Mouse (Mus musculus) mesoderm, embryonic 11.5 days (tissue): ENCODE results near the gene Mtf2.
A peak's percentile ranks its signal among the peaks of the same experiment; 100 is the strongest.
"Not testable (repeated sequence)": the region's sequence is repeated elsewhere in the genome, so short reads cannot be mapped to it uniquely, and the experiment has no call there.

Experiments used
- DNase-seq: peaks from one replicate; pipeline ENCODE4 v3.0.0-alpha.2; 2012; ENCODE audit warnings: low read depth, low spot score

Mtf2 gene

DNA sequence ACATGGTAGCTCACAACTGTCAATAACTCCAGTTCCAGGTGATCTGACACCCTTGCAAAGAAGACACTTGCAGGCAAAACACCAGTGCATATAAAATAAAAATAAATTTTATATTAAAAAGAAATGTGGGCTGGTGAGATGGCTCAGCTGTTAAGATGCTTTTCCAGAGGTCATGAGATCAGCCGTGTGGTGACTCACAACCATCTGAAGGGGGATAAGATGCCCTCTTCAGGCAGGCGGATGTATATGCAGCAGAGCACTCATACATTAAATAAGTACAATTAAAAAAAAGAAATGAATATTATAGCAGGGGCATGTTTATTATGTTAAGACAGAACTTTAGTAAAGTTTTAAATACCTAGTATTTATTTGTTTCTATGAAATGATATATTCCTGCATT lies 16.9 kb downstream of the Mtf2 start:
- peak; percentile 22 for DNase-seq

DNA sequence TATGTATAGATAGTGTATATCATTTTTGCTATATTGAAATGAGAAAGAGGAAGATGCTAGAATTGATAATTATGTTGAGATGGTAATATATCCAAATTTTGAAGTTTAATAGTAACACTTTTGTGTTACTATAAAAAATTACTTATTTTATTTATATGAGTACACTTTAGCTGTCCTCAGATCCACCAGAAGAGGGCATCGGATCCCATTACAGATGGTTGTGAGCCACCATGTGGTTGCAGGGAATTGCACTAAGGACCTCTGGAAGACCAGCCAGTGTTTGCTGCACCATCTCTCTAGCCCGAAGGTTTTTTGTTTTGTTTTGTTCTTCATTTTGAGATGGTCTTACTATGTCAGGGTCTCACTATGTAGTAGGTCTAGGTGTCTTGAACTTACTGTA lies 20.0 kb downstream of the Mtf2 start:
- no peak for DNase-seq

DNA sequence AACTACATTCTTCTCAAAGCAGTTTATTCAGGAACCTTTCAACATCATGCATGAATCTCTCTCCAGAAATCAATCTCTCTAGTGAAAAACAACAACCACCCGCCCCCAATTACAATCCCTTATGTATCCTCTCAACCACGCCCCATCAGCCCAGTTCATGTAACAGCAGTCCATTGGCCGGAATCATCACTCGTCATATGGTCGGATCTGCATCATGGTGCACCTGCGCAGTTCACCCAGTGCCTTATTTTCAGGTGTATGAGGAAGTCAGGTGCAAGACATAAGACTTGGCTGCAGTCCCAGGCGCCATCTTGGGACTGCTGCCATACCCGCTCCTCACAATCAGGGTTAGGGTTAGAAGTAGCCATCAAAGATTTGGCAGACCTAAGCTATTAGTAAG lies 27.3 kb downstream of the Mtf2 start:
- DNase-seq = not testable (repeated sequence)

DNA sequence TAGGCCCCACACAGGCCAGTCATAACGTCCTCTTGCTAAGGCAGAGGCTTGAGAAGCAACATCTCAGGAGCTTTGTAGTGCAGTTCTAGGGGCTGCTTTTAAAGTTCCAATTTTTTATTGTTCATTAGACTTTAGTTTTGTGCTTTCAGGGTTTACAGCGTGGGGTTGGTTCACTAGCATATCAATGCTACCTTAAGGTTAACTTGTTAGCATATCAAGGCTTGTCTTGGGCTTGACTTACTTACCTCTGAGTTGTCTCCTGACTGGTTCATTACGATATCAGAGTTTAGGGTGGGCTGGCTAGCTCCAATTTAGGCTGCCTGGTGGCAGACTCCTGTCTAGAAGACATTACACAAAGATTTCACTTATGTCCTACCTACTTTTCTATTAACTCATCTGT lies 32.2 kb downstream of the Mtf2 start:
- no peak for DNase-seq

DNA sequence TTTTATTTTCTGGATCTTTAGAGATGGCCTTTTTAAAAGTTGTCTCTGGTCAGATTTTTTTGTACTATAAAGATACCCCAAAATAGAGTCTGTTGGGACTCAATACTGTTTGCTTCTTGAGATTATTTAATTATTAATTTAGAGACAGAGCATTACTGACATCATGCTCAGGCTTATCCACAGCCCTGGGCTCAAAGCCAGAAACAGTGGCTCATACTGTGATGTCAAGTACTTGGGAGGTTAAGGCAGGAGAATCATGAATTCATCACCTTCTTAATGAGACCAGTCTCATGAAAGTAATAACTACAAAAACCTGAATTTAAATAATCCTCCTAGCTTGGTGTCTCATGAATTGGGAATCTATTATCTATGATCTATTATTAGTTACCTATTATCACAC lies 34.7 kb downstream of the Mtf2 start:
- no peak for DNase-seq

DNA sequence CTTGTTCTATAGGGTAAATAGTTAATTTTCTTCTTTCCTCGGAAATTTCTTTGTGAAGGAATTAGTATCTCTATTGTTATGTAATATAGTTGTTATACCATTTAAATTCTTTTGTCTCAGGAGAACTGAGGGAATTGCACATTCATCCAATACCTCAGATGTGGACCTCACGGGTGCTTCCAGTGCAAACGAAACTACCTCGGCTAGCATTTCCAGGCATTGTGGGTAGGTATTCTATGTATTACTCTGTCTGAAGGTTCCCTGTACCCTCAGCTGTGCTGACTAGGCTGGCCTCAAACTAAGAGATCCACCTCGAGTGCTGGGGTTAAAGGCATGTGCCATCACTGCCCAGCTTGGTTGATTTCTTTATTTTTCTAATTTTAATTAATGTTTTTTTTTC lies 38.8 kb downstream of the Mtf2 start:
- DNase-seq = no peak

DNA sequence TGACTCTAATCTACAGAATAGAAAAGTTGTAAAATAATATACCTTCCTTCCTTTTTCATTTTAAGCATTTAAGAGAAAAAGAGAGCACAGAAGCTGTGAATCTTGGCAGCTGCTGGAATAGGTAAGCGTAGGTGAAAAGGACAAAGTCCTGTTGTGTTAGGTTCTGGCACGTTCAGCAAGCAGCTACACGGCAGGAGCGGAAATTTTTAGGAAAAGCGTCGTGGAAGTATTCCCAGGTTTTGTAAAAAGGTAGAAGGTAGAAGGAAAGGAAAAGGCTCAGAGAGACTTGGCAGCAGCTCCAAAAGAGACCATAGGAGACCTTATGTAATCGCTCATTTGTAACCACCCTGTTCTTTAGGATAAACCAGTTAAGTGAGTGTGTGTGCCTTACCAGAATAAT lies 43.9 kb downstream of the Mtf2 start:
- no peak for DNase-seq

DNA sequence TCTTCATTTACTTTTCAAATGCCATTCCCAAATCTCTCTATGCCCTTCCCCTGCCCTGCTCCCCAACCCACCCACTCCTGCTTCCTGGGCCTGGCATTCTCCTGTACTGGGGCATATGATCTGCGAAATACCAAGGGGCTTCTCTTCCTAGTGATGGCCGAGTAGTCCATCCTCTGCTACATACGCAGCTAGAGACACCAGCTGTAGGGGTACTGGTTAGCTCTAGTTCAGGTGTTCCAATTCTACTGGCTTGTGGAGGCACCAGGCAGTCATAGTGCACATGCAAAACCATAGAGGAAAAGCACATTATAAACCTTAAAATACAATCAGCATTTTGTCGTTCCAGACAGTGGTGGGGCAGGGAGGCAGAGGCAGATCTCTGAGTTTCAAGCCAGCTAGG lies 52.2 kb downstream of the Mtf2 start:
- DNase-seq = no peak

DNA sequence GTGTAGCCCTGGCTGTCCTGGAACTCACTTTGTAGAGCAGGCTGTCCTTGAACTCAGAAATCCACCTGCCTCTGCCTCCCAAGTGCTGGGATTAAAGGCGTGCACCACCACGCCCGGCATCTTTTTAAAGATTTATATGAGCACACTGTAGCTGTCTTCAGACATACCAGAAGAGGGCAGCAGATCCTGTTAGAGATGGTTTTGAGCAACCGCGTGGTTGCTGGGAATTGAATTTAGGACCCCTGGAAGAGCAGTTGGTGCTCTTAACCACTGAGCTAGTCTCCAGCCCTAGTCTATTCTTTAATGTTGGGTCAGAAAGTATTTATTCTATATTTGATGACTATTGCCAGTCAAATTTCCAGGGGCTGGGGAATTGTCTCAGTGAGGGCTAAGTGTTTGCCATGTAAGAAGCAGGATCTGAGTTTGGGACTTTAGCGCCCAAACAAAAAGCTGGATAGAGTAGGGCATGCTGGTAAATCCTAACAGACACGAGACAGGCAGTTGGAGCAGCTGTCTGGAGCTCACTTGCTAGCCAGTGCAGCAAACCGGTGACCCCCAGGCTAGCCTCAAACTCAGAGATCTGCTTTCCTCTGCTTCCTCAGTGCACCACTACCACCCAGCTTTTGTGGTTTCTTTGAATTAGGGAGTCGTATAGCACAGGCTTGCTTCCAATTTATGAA lies 54.9 kb downstream of the Mtf2 start:
- no peak for DNase-seq

DNA sequence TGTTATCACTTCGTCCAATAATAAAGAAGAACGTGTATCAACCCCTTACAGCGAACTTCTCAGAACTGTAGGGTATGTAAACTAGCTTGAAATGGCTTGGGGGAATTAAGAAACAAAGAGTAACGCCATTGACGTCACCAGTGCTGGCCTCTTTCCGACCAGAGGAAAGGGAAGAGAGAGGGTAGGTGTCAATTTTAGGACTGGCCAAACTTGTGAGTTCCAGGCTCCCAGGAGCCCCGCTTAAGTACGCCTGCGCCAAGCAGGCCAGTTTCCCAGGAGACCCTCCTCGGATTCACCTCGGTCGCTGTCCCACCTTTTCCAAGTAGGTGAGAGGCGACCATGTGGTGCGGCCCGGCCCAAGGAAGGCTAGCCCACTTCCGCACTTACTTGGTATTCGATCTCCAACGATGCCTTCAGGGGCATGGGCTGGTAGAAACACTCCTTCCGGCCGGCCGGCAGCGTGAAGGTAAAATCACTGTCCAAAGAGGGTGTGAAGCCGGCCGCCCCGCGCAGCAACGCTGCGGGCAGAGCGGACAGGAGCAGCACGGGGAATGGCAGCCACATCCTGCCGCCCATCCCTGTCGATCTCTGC lies 66.5 kb downstream of the Mtf2 start:
- DNase-seq = peak; percentile 50

DNA sequence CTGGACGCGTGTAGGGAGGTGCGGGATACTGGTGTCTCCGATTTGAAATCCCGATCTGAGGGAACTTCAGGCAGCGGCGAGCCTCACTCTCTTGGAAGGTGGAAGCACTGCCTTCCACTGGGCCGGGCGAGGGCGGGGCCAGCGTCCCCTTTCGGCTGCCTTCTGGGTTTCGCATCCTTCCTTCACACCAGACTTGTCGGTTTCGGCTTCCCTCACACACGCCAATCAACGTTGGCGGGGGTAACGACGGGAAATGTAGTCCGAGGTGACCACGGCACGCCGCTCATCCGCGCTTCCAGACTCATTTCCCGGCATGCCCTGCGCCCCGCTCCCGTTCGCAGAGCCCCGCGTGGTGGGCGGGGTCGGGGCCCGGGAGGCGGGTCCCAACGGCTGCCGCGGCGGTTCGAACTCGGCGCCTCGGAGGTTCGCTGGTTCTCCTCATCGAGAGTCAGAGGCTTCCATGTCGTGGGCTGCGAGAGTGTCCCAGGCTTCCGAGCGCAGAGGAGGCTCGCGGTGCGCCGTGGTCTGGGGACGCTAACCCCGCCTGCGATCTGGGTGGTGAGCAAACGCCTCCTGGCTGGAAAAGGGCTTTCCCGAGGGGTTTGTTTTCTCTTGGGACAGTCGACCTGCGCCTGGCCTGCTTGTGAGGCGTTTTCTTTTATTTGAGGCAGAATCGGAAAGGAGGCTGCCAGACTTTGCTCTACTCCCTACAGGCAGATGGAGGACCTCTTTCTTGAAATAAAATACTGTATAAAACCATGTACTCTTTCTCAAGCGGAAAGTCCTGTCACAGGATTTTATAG lies 67.2 kb downstream of the Mtf2 start, which contains the start of the genes Tmed5 and Ccdc18:
Gene Tmed5 (minus strand): TSS at position 180 of the 803 bp plus-strand sequence.
Gene Ccdc18 (plus strand): TSS at position 435 of the 803 bp plus-strand sequence.
- peak; percentile 99 for DNase-seq

DNA sequence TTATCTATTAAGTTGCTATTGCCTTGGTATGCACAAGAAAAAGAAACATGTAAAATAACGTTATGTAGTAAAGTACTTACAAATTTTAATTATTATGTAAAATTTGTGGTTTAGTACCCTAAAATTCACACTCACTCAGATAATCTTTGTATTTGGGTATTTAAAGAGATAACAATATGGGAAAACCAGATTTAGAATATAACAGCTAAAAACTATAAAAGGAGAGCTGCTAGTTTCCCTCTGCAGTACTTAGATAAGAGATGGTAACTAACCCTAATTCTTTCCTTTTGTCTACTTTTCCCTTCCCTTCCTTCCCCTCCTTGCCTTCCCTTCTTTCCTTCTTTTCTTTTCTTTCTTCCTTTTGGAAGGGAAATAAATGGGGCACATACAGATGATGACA lies 87.1 kb downstream of the Mtf2 start:
- DNase-seq = no peak
